Mouse (Mus musculus): ENCODE measurements at regions not wholly inside any gene's neighbourhood (a gene's known extent, or its start where the extent isn't known, plus 50 kb on each side); places are given as distances from the start of the nearest gene placed in this dataset.
A peak's percentile ranks its signal among the peaks of the same experiment; 100 is the strongest.

DNA sequence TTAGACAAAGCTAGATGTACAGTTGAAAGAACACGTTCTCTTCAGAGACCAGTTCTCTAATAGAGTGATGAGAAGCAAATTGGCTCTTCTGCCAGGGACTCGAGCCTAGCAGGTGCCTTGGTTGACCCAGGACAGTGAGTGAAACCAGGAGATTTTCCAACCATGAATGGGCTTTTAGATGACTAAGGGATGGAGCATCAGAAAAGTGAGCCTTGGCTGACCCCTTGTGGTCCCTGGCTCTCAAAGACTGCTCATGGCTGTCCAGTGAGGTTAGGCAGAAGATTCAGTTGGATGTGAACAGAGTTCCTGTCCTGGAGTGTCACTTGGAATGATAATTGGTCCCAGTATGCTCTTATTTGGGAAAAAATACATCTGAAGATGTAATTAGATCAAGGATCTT is 64.3 kb upstream of the Vash1 start:
- TF ChIP-seq CTCF (IDR thresholded peaks at IDR 0.05; ENCODE audit: insufficient read depth, low read length) = peak; percentile 53; the same call in 1 of the 2 replicates
- no peak for TF ChIP-seq POLR2A (IDR thresholded peaks at IDR 0.05; ENCODE audit: borderline replicate concordance, extremely low read depth, low read depth, low read length)
